Mouse (Mus musculus): ENCODE measurements around the gene Pwwp2b.

The Pwwp2b gene

GRCm38 (mm10) chr7:139313413-139313812, 65.1 kb downstream of the Pwwp2b start:
- in situ Hi-C loops (cut with MboI; ENCODE audit: unreplicated experiment in 2 of 2) = loop anchor here (5.0 kb wide), 2 partner anchors 54 to 89 kb away; no protein-coding TSS in a partner anchor

- in situ Hi-C loops (cut with MboI; ENCODE audit: unreplicated experiment in 2 of 2) = loop anchor here (5.0 kb wide), 2 partner anchors 53 to 88 kb away; no protein-coding TSS in a partner anchor
Measured at GRCm38 (mm10) chr7:139314716-139315115, 66.4 kb downstream of the Pwwp2b start.

- in situ Hi-C loops (cut with MboI; ENCODE audit: unreplicated experiment in 2 of 2) = no loop called here
Measured at GRCm38 (mm10) chr7:139319006-139319411, 70.7 kb downstream of the Pwwp2b start.

Data from v-Abl transformed pro-B cells (cell line).